Mouse (Mus musculus) intestine, postnatal 0 days (tissue): ENCODE results near the gene Mbd3l1. TPM values are rescaled to one million over a fixed set of nuclear protein-coding genes. Genes with fewer than 3 reads are reported as not detected.

Experiments
- ATAC-seq: fragments of 200-750 bp; cut with Nextera tagmentation; 2 replicates; pipeline ENCODE4 v1.8.0; 2017; ENCODE audit warnings: mild to moderate bottlenecking, moderate TSS enrichment, moderate library complexity
- H3K27ac ChIP-seq: fragments of 300-500 bp; sonication (generic); 2 replicates; pipeline ENCODE4 v1.5.1; 2014; ENCODE audit warnings: mild to moderate bottlenecking, low read depth, low read length, moderate library complexity
- H3K27me3 ChIP-seq: fragments of 300-500 bp; sonication (generic); replicated peaks from 2 replicates; pipeline ENCODE4 v1.6.1; 2014; ENCODE audit warnings: low read length, mixed read lengths; ENCODE audit not compliant: control insufficient read depth, insufficient read depth
- H3K36me3 ChIP-seq: fragments of 300-500 bp; sonication (generic); 2 replicates; pipeline ENCODE4 v1.6.1; 2014; ENCODE audit warnings: mild to moderate bottlenecking, moderate library complexity; ENCODE audit not compliant: control insufficient read depth, insufficient read depth
- H3K4me1 ChIP-seq: fragments of 300-500 bp; sonication (generic); replicated peaks from 2 replicates; pipeline ENCODE4 v1.6.1; 2014; ENCODE audit warnings: antibody characterized with exemption, low read length, mixed read lengths; ENCODE audit not compliant: control insufficient read depth, insufficient read depth
- H3K4me2 ChIP-seq: fragments of 300-500 bp; sonication (generic); replicated peaks from 2 replicates; pipeline ENCODE4 v1.6.1; 2014; ENCODE audit warnings: low read depth, mild to moderate bottlenecking, moderate library complexity
- H3K4me3 ChIP-seq: fragments of 300-500 bp; sonication (generic); 2 replicates; pipeline ENCODE4 v1.5.1; 2014; ENCODE audit warnings: low read depth, low read length
- H3K9ac ChIP-seq: fragments of 300-500 bp; sonication (generic); 2 replicates; pipeline ENCODE4 v1.6.1; 2014; ENCODE audit warnings: mild to moderate bottlenecking, low read depth, low read length
- H3K9me3 ChIP-seq: fragments of 300-500 bp; sonication (generic); 2 replicates; pipeline ENCODE4 v1.6.1; 2016; ENCODE audit warnings: mixed run types; ENCODE audit not compliant: control insufficient read depth
- CTCF ChIP-seq: sonication (generic); IDR thresholded peaks from 2 replicates; pipeline ENCODE4 v1.5.1; 2016; ENCODE audit warnings: low read depth, mild to moderate bottlenecking, control low read depth, antibody characterized with exemption, moderate library complexity
- WGBS: fragments of 180-500 bp; shearing (Covaris S2); extraction: QIAGEN DNeasy Blood & Tissue Kit; methylation state at CpG from one replicate; pipeline ENCODE4 v1.1.7; 2014; 5-methylcytosine and 5-hydroxymethylcytosine counted together
- polyA plus RNA-seq: library from polyadenylated mRNA; unstranded; fragments of >200 nt; fragmentation: Nextera tagmentation; extraction: Ambion mirVana; gene quantifications from 2 replicates; pipeline ENCODE4 v1.2.1, GENCODE M21; 2015

The Mbd3l1 gene
- polyA plus RNA-seq: not detected in 2 replicates

- Histone ChIP-seq H3K4me3 (no peak within 1 kb of the TSS), H3K27me3 (no peaks in the 10 kb centered on the region), H3K9me3 (no peaks in the 10 kb centered on the region), H3K9ac (no peak within 1 kb of the TSS), H3K27ac (no peak within 1 kb of the TSS), H3K4me2 (no peak within 1 kb of the TSS), H3K36me3 (no peaks in the 10 kb centered on the region), H3K4me1 (no peaks in the 10 kb centered on the region)
- ATAC-seq: no peak
- no peak for TF ChIP-seq CTCF
- WGBS: 72% methylated on average over 3 of the region's 3 CpGs
These were observed at the start of gene Mbd3l1, which contains the start of gene Zfp558 for GRCm38 (mm10) chr9:18478168-18478567. Gene Mbd3l1, plus strand, starts transcription at chr9:18478359. Gene Zfp558, minus strand, starts transcription at chr9:18478268.

- Histone ChIP-seq H3K4me3 (no peak within 1 kb of the TSS), H3K4me1 (no peaks in the 10 kb centered on the region), H3K9me3 (no peaks in the 10 kb centered on the region), H3K9ac (no peak within 1 kb of the TSS), H3K27me3 (no peaks in the 10 kb centered on the region), H3K27ac (no peak within 1 kb of the TSS), H3K36me3 (no peaks in the 10 kb centered on the region), H3K4me2 (no peak within 1 kb of the TSS)
- no peak for TF ChIP-seq CTCF
- no peak for ATAC-seq
These were observed 47.8 kb upstream of the Mbd3l1 start, which contains the start of gene Mbd3l2 for GRCm38 (mm10) chr9:18430354-18430753. Gene Mbd3l2, plus strand, starts transcription at chr9:18430654.

- no peaks in the 10 kb centered on the region for H3K27me3 ChIP-seq
- no peak overlapping the region for H3K4me2 ChIP-seq
- WGBS: 80% methylated on average over 10 of the region's 10 CpGs
- H3K9me3 ChIP-seq: no peaks in the 10 kb centered on the region
- no peaks in the 10 kb centered on the region for H3K36me3 ChIP-seq
- TF ChIP-seq CTCF: no peak
- ATAC-seq: no peak
- no peaks in the 10 kb centered on the region for H3K4me1 ChIP-seq
- no peak overlapping the region for H3K9ac ChIP-seq
- no peak overlapping the region for H3K27ac ChIP-seq
- no peak overlapping the region for H3K4me3 ChIP-seq
These were observed 46.5 kb upstream of the Mbd3l1 start for GRCm38 (mm10) chr9:18431687-18432086.

GRCm38 (mm10) chr9:18456520-18456919 is 21.6 kb upstream of the Mbd3l1 start:
- Histone ChIP-seq H3K27me3 (no peaks in the 10 kb centered on the region), H3K9ac (no peak overlapping the region), H3K36me3 (peaks cover 22% of the 10 kb centered on the region), H3K4me2 (no peak overlapping the region), H3K9me3 (peaks cover 5% of the 10 kb centered on the region; the same call in 1 of the 2 replicates), H3K4me1 (no peaks in the 10 kb centered on the region), H3K4me3 (no peak overlapping the region), H3K27ac (no peak overlapping the region)
- no peak for ATAC-seq
- TF ChIP-seq CTCF: no peak
- WGBS: 95% methylated on average over 4 of the region's 4 CpGs

DNA sequence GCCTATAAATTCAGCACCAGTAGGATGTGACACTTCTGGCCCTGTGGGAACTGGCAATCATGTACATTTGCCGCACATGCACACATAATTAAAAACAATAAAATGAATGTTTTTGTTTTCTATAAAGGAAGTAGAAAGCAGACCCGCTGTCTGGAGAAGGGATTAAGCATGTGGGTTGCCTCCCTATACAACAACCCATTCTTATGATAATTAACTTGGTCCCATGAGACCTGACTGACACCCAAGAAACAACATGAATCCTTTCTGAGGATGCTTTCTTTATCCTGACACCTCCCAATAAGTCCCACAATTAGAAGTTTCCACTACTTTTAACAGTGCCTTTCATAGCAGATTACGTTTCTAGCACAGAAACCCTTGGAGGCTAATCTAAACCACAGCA is 10.8 kb upstream of the Mbd3l1 start:
- H3K27ac ChIP-seq: no peak overlapping the region
- H3K4me2 ChIP-seq: no peak overlapping the region
- no peaks in the 10 kb centered on the region; the same call in 1 of the 2 replicates for H3K9me3 ChIP-seq
- 86% methylated on average over 3 of the region's 3 CpGs for WGBS
- H3K9ac ChIP-seq: no peak overlapping the region
- TF ChIP-seq CTCF: no peak
- ATAC-seq: no peak
- H3K36me3 ChIP-seq: no peaks in the 10 kb centered on the region
- no peaks in the 10 kb centered on the region for H3K4me1 ChIP-seq
- H3K4me3 ChIP-seq: no peak overlapping the region
- no peaks in the 10 kb centered on the region for H3K27me3 ChIP-seq

DNA sequence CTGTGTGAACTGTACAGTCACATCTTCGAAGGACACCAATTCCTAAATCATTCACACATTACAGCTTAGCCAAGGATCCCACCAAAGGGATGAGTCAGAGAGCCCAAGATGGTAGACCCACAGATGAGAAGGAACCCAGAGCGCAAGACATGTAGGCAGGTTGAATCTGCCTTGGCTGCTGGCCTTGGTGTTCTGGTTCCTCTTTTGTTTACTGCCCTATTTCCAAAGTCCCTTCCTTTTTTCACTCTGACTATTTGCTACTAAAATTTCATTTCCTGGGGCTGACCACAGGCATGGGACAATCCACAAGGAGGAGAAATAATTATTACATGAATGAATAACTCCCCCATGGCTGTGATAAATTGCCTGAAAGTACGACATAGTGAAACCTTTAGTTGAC is 10.2 kb upstream of the Mbd3l1 start:
- no peaks in the 10 kb centered on the region for H3K4me1 ChIP-seq
- H3K27me3 ChIP-seq: no peaks in the 10 kb centered on the region
- TF ChIP-seq CTCF: no peak
- H3K9me3 ChIP-seq: no peaks in the 10 kb centered on the region; the same call in 1 of the 2 replicates
- WGBS: 87% methylated on average over 3 of the region's 3 CpGs
- no peak for ATAC-seq
- no peak overlapping the region for H3K4me3 ChIP-seq
- H3K4me2 ChIP-seq: no peak overlapping the region
- H3K9ac ChIP-seq: no peak overlapping the region
- no peak overlapping the region for H3K27ac ChIP-seq
- H3K36me3 ChIP-seq: no peaks in the 10 kb centered on the region
